Mouse (Mus musculus): Measurements from ENCODE around the gene Tmem207. TPM values are rescaled to one million over a fixed set of nuclear protein-coding genes. Genes with fewer than 3 reads are reported as not detected.

The Tmem207 gene
- 0.19 and 0.42 TPM in 2 replicates for polyA plus RNA-seq (2015; fragmentation: Nextera tagmentation; extraction: Ambion mirVana)

- no peak within 1 kb of the TSS for H3K27ac ChIP-seq
Observed at GRCm38 (mm10) chr16:26526669-26527068, at the start of gene Tmem207. Gene Tmem207 (minus strand): TSS chr16:26526769.

GRCm38 (mm10) chr16:26574173-26574572, 47.6 kb upstream of the Tmem207 start:
- Histone ChIP-seq H3K27me3 (no peaks in the 10 kb centered on the region), H3K27ac (no peak overlapping the region), H3K9ac (replicated peaks) (no peak overlapping the region), H3K36me3 (no peaks in the 10 kb centered on the region), H3K9me3 (no peaks in the 10 kb centered on the region), H3K4me1 (replicated peaks) (no peaks in the 10 kb centered on the region), H3K4me3 (replicated peaks) (no peak overlapping the region), H3K4me2 (replicated peaks) (no peak overlapping the region)
- WGBS: 95% methylated on average over 5 of the region's 5 CpGs
- ATAC-seq: no peak

More at GRCm38 (mm10) chr16:26526669-26527068, at the start of gene Tmem207:
- Histone ChIP-seq H3K9ac (replicated peaks) (no peak within 1 kb of the TSS), H3K4me3 (replicated peaks) (no peak within 1 kb of the TSS), H3K36me3 (no peaks in the 10 kb centered on the region), H3K9me3 (no peaks in the 10 kb centered on the region), H3K4me1 (replicated peaks) (peaks cover 21% of the 10 kb centered on the region), H3K4me2 (replicated peaks) (no peak within 1 kb of the TSS), H3K27me3 (no peaks in the 10 kb centered on the region)
- ATAC-seq: no peak
- WGBS: 79% methylated on average over 4 of the region's 4 CpGs

- Histone ChIP-seq H3K36me3 (no peaks in the 10 kb centered on the region), H3K4me2 (replicated peaks) (no peak overlapping the region), H3K4me1 (replicated peaks) (no peaks in the 10 kb centered on the region), H3K4me3 (replicated peaks) (no peak overlapping the region), H3K9me3 (no peaks in the 10 kb centered on the region), H3K9ac (replicated peaks) (no peak overlapping the region), H3K27me3 (no peaks in the 10 kb centered on the region), H3K27ac (no peak overlapping the region)
- WGBS: 88% methylated on average over 2 of the region's 2 CpGs
- no peak for ATAC-seq
Observed at GRCm38 (mm10) chr16:26571836-26572235, 45.3 kb upstream of the Tmem207 start.

- Histone ChIP-seq H3K4me2 (replicated peaks) (no peak overlapping the region), H3K4me3 (replicated peaks) (no peak overlapping the region), H3K9me3 (no peaks in the 10 kb centered on the region), H3K4me1 (replicated peaks) (no peaks in the 10 kb centered on the region), H3K9ac (replicated peaks) (no peak overlapping the region), H3K36me3 (no peaks in the 10 kb centered on the region), H3K27ac (no peak overlapping the region), H3K27me3 (no peaks in the 10 kb centered on the region)
- no peak for ATAC-seq
Observed at GRCm38 (mm10) chr16:26569387-26569978, 42.9 kb upstream of the Tmem207 start.

GRCm38 (mm10) chr16:26562771-26563170, 36.2 kb upstream of the Tmem207 start:
- Histone ChIP-seq H3K4me1 (replicated peaks) (no peaks in the 10 kb centered on the region), H3K27me3 (no peaks in the 10 kb centered on the region), H3K36me3 (no peaks in the 10 kb centered on the region), H3K4me2 (replicated peaks) (no peak overlapping the region), H3K9ac (replicated peaks) (no peak overlapping the region), H3K9me3 (no peaks in the 10 kb centered on the region), H3K27ac (no peak overlapping the region), H3K4me3 (replicated peaks) (no peak overlapping the region)
- ATAC-seq: no peak
- WGBS: 86% methylated on average over 2 of the region's 2 CpGs

GRCm38 (mm10) chr16:26561743-26562142, 35.2 kb upstream of the Tmem207 start:
- H3K4me3 ChIP-seq (replicated peaks): no peak overlapping the region
- H3K36me3 ChIP-seq: no peaks in the 10 kb centered on the region
- no peaks in the 10 kb centered on the region for H3K27me3 ChIP-seq
- H3K9me3 ChIP-seq: no peaks in the 10 kb centered on the region
- whole genome bisulfite sequencing: 14% methylated on average over 2 of the region's 2 CpGs
- H3K4me2 ChIP-seq (replicated peaks): no peak overlapping the region
- ATAC-seq: no peak
- no peaks in the 10 kb centered on the region for H3K4me1 ChIP-seq (replicated peaks)
- no peak overlapping the region for H3K27ac ChIP-seq
- no peak overlapping the region for H3K9ac ChIP-seq (replicated peaks)

- H3K4me2 ChIP-seq (replicated peaks): no peak overlapping the region
- H3K4me1 ChIP-seq (replicated peaks): no peaks in the 10 kb centered on the region
- ATAC-seq: no peak
- H3K27ac ChIP-seq: no peak overlapping the region
- H3K4me3 ChIP-seq (replicated peaks): no peak overlapping the region
- 95% methylated on average over 1 of the region's 1 CpGs for WGBS
- no peaks in the 10 kb centered on the region for H3K36me3 ChIP-seq
- H3K9me3 ChIP-seq: no peaks in the 10 kb centered on the region
- no peak overlapping the region for H3K9ac ChIP-seq (replicated peaks)
- H3K27me3 ChIP-seq: no peaks in the 10 kb centered on the region
Observed at GRCm38 (mm10) chr16:26558797-26559196, 32.2 kb upstream of the Tmem207 start.

GRCm38 (mm10) chr16:26552234-26552633, 25.7 kb upstream of the Tmem207 start:
- Histone ChIP-seq H3K27ac (no peak overlapping the region), H3K36me3 (no peaks in the 10 kb centered on the region), H3K9me3 (no peaks in the 10 kb centered on the region), H3K4me2 (replicated peaks) (no peak overlapping the region), H3K4me3 (replicated peaks) (no peak overlapping the region), H3K9ac (replicated peaks) (no peak overlapping the region), H3K4me1 (replicated peaks) (peaks cover under 1% of the 10 kb centered on the region; the same call in 1 of the 2 replicates), H3K27me3 (no peaks in the 10 kb centered on the region)
- WGBS: 87% methylated on average over 3 of the region's 3 CpGs
- ATAC-seq: no peak

- Histone ChIP-seq H3K4me1 (replicated peaks) (peaks cover 10% of the 10 kb centered on the region), H3K9ac (replicated peaks) (no peak overlapping the region), H3K4me2 (replicated peaks) (no peak overlapping the region), H3K4me3 (replicated peaks) (no peak overlapping the region), H3K36me3 (no peaks in the 10 kb centered on the region), H3K9me3 (no peaks in the 10 kb centered on the region), H3K27ac (no peak overlapping the region), H3K27me3 (no peaks in the 10 kb centered on the region)
- ATAC-seq: no peak
- 85% methylated on average over 2 of the region's 2 CpGs for WGBS
Observed at GRCm38 (mm10) chr16:26549221-26549620, 22.7 kb upstream of the Tmem207 start.

GRCm38 (mm10) chr16:26546879-26547206, 20.3 kb upstream of the Tmem207 start:
- WGBS: 78% methylated on average over 1 of the region's 1 CpGs
- H3K9me3 ChIP-seq: no peaks in the 10 kb centered on the region
- no peaks in the 10 kb centered on the region for H3K36me3 ChIP-seq
- H3K4me1 ChIP-seq (replicated peaks): peaks cover 10% of the 10 kb centered on the region
- H3K27ac ChIP-seq: no peak overlapping the region
- H3K4me2 ChIP-seq (replicated peaks): no peak overlapping the region
- no peak for ATAC-seq
- no peak overlapping the region for H3K9ac ChIP-seq (replicated peaks)
- no peak overlapping the region for H3K4me3 ChIP-seq (replicated peaks)
- no peaks in the 10 kb centered on the region for H3K27me3 ChIP-seq

- Histone ChIP-seq H3K27me3 (no peaks in the 10 kb centered on the region), H3K9ac (replicated peaks) (no peak overlapping the region), H3K36me3 (no peaks in the 10 kb centered on the region), H3K4me2 (replicated peaks) (no peak overlapping the region), H3K4me1 (replicated peaks) (peaks cover 10% of the 10 kb centered on the region), H3K27ac (peak overlapping the region; percentile 3; the same call in 1 of the 2 replicates), H3K4me3 (replicated peaks) (no peak overlapping the region), H3K9me3 (no peaks in the 10 kb centered on the region)
- ATAC-seq: peak; percentile 53
- 22% methylated on average over 7 of the region's 7 CpGs for WGBS
Observed at GRCm38 (mm10) chr16:26546170-26546878, 19.8 kb upstream of the Tmem207 start.

- 100% methylated on average over 1 of the region's 1 CpGs for WGBS
- ATAC-seq: no peak
- Histone ChIP-seq H3K9ac (replicated peaks) (no peak overlapping the region), H3K4me2 (replicated peaks) (no peak overlapping the region), H3K9me3 (no peaks in the 10 kb centered on the region), H3K27me3 (no peaks in the 10 kb centered on the region), H3K27ac (no peak overlapping the region), H3K4me3 (replicated peaks) (no peak overlapping the region), H3K4me1 (replicated peaks) (peaks cover 12% of the 10 kb centered on the region; the same call in 1 of the 2 replicates), H3K36me3 (no peaks in the 10 kb centered on the region)
Observed at GRCm38 (mm10) chr16:26532287-26532686, 5.7 kb upstream of the Tmem207 start.

- WGBS: 94% methylated on average over 1 of the region's 1 CpGs
Observed at GRCm38 (mm10) chr16:26530451-26530850, 3.9 kb upstream of the Tmem207 start.

More at GRCm38 (mm10) chr16:26530451-26530850, 3.9 kb upstream of the Tmem207 start:
- no peak overlapping the region for H3K9ac ChIP-seq (replicated peaks)
- ATAC-seq: no peak
- no peaks in the 10 kb centered on the region for H3K9me3 ChIP-seq
- H3K27me3 ChIP-seq: no peaks in the 10 kb centered on the region
- no peak overlapping the region for H3K4me3 ChIP-seq (replicated peaks)
- peaks cover 21% of the 10 kb centered on the region for H3K4me1 ChIP-seq (replicated peaks)
- H3K27ac ChIP-seq: no peak overlapping the region
- no peak overlapping the region for H3K4me2 ChIP-seq (replicated peaks)
- H3K36me3 ChIP-seq: no peaks in the 10 kb centered on the region
